Mouse (Mus musculus) MEL (cell line): ENCODE results near the gene Ciao2a. TPM values are rescaled to one million over a fixed set of nuclear protein-coding genes. Genes with fewer than 3 reads are reported as not detected.

ENCODE experiments used
- DNase-seq: peaks from one replicate; pipeline ENCODE4 v3.0.0; 2011; ENCODE audit warnings: low read depth, low spot score
- H3K27ac ChIP-seq: 2 replicates; pipeline ENCODE4 v1.5.1; 2012; ENCODE audit warnings: low read depth, mild to moderate bottlenecking, control low read depth, low read length, moderate library complexity; ENCODE audit not compliant: control insufficient read depth
- H3K27me3 ChIP-seq, 2 experiments: fragments of 150-350 bp in 1 of 2; sonication (generic) in 1 of 2; 2 replicates each; pipeline ENCODE4 v1.6.1; 2012; ENCODE audit warnings: low read length in 2 of 2, mild to moderate bottlenecking in 2 of 2, improper control_type of control experiment in 1 of 2, moderate library complexity in 1 of 2; ENCODE audit not compliant: insufficient read depth in 2 of 2, control insufficient read depth in 1 of 2
- H3K36me3 ChIP-seq, 2 experiments: 2 replicates each; pipeline ENCODE4 v1.6.1; 2012 to 2014; ENCODE audit warnings: low read length in 2 of 2, improper control_type of control experiment in 1 of 2, inconsistent platforms in 1 of 2, mild to moderate bottlenecking in 1 of 2; ENCODE audit not compliant: insufficient read depth in 2 of 2, control insufficient read depth in 1 of 2
- H3K4me1 ChIP-seq, 2 experiments: fragments of 150-350 bp in 1 of 2; sonication (generic) in 1 of 2; 2 replicates each; pipeline ENCODE4 v1.6.1; 2012; ENCODE audit warnings: low read length in 2 of 2, improper control_type of control experiment in 1 of 2, mild to moderate bottlenecking in 1 of 2; ENCODE audit not compliant: insufficient read depth in 2 of 2, control insufficient read depth in 1 of 2
- H3K4me3 ChIP-seq, 2 experiments: fragments of 150-350 bp in 1 of 2; sonication (generic) in 1 of 2; 2 replicates each; pipeline ENCODE4 v1.5.1; 2012; ENCODE audit warnings: low read depth in 2 of 2, low read length in 2 of 2, mild to moderate bottlenecking in 2 of 2, moderate library complexity in 2 of 2, control low read depth in 1 of 2, improper control_type of control experiment in 1 of 2; ENCODE audit not compliant: control insufficient read depth in 1 of 2, insufficient read depth in 1 of 2
- H3K79me2 ChIP-seq: 2 replicates; pipeline ENCODE4 v1.6.1; 2012; ENCODE audit warnings: mild to moderate bottlenecking, low read length, moderate library complexity; ENCODE audit not compliant: control insufficient read depth, poor library complexity, insufficient read depth
- H3K9ac ChIP-seq: 2 replicates; pipeline ENCODE4 v1.6.1; 2012; ENCODE audit warnings: low read depth, mild to moderate bottlenecking, control low read depth, low read length, moderate library complexity; ENCODE audit not compliant: control insufficient read depth, poor library complexity, severe bottlenecking
- H3K9me3 ChIP-seq: fragments of 150-350 bp; sonication (generic); replicated peaks from 2 replicates; pipeline ENCODE4 v1.6.1; 2012; ENCODE audit warnings: mild to moderate bottlenecking, low read length, improper control_type of control experiment, moderate library complexity; ENCODE audit not compliant: insufficient read depth
- BHLHE40 ChIP-seq: IDR thresholded peaks from 2 replicates; pipeline ENCODE4 v1.6.1; 2012; ENCODE audit warnings: low read depth, mild to moderate bottlenecking, inconsistent platforms, low read length, improper control_type of control experiment, borderline replicate concordance
- ELF1 ChIP-seq: IDR thresholded peaks from 2 replicates; pipeline ENCODE4 v1.6.1; 2014; ENCODE audit warnings: low read depth, mild to moderate bottlenecking, inconsistent platforms, low read length, improper control_type of control experiment, moderate library complexity
- JUND ChIP-seq: IDR thresholded peaks from 2 replicates; pipeline ENCODE4 v1.6.1; 2011; ENCODE audit warnings: low read depth, mild to moderate bottlenecking, improper control_type of control experiment, low read length
- MAX ChIP-seq: IDR thresholded peaks from 2 replicates; pipeline ENCODE4 v1.6.1; 2011; ENCODE audit warnings: low read length, improper control_type of control experiment
- MXI1 ChIP-seq: IDR thresholded peaks from 2 replicates; pipeline ENCODE4 v1.6.1; 2011; ENCODE audit warnings: mild to moderate bottlenecking, low read depth, low read length, improper control_type of control experiment
- SIN3A ChIP-seq: IDR thresholded peaks from 2 replicates; pipeline ENCODE4 v1.6.1; 2012; ENCODE audit warnings: low read length, improper control_type of control experiment, inconsistent platforms
- ZKSCAN1 ChIP-seq: IDR thresholded peaks from 2 replicates; pipeline ENCODE4 v1.6.1; 2012; ENCODE audit warnings: low read depth, mild to moderate bottlenecking, inconsistent platforms, low read length, improper control_type of control experiment, moderate library complexity
- polyA plus RNA-seq, 2 experiments: library from polyadenylated mRNA; stranded (reverse) in 1 of 2; unstranded in 1 of 2; fragments of >175 nt in 1 of 2; fragments of >200 nt in 1 of 2; gene quantifications; 2 replicates each; pipeline versions ENCODE4 v1.2.1 to v1.2.4; 2012; ENCODE audit warnings: low replicate concordance in 2 of 2, low read depth in 1 of 2; ENCODE audit not compliant: insufficient read length in 2 of 2, insufficient read depth in 1 of 2, missing spikeins in 1 of 2
- total RNA-seq: library from RNA; depleted of rRNA; stranded (reverse); fragments of 300-350 nt; gene quantifications from 2 replicates; pipeline ENCODE4 v1.2.3, GENCODE M21; 2012

The Ciao2a gene
- total and polyA plus RNA-seq, 3 experiments, result 88.1 to 121 TPM; not detected in 1

DNA sequence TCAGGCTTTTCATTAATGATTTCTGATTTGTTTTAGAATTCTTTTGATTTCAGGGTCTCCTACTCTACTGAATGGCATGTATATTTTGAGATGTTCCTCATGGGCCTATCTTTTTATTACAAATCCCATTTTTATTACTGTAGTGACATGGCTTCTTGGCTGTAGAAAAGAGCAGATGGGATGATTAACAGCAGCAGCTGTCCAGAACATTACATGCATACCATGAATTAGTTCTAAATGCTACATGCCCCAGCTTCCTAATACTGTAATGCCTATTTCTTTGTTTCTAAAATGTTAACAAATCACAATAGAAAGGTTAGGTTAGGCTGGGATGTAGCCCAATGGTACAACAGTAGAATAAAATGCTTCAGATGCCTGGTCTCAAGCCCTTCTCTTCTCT lies 5.0 kb upstream of the Ciao2a start:
- peaks cover 35% of the 10 kb centered on the region for H3K79me2 ChIP-seq
- no peak overlapping the region for H3K9ac ChIP-seq
- TF ChIP-seq MXI1, result 0 out of 2 replicates have a peak, but pooled peaks have one; percentile 2
- TF ChIP-seq JUND, result no peak
- TF ChIP-seq, all 39 proteins: peak for 1
- Histone ChIP-seq H3K27me3 (no peaks in the 10 kb centered on the region), H3K27ac (no peak overlapping the region), H3K4me3 (no peak overlapping the region), H3K36me3 (peaks cover 0 to 45% of the 10 kb centered on the region in 2 experiments; a peak in 3 of 4 replicates), H3K9me3 (no peaks in the 10 kb centered on the region), H3K4me1 (peaks cover 17 to 32% of the 10 kb centered on the region in 2 experiments)
- no peak for DNase-seq

DNA sequence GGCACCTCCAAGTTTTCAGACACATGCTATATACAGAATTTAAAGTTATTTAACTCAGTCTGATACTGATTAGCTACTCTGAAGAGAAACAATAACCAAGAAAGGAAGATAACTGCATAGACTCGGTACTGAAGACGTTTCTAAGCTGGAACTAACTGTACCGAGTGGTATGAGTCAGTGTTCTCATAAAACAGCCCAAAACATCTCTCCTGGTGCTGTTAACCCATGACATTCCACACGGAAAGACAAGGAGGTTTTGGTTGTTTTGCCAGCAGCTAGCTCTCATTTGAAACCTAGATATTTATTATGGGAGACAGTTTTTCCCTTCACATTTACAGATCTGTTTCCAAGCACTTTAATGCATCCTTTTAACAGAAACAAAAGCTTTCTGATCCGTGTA lies 2.8 kb upstream of the Ciao2a start:
- peak overlapping the region; percentile 93 for H3K9ac ChIP-seq
- TF ChIP-seq ZKSCAN1, result no peak
- peaks cover 19 to 33% of the 10 kb centered on the region in 2 experiments for H3K4me1 ChIP-seq
- H3K4me3 ChIP-seq, result peak overlapping the region; percentile 77 to 95
- H3K9me3 ChIP-seq, result no peaks in the 10 kb centered on the region
- DNase-seq, result peak; percentile 27
- no peaks in the 10 kb centered on the region for H3K27me3 ChIP-seq
- peak overlapping the region; percentile 75; the same call in 1 of the 2 replicates for H3K27ac ChIP-seq
- peaks cover 45% of the 10 kb centered on the region for H3K79me2 ChIP-seq
- peaks cover 0 to 46% of the 10 kb centered on the region in 2 experiments; a peak in 2 of 4 replicates for H3K36me3 ChIP-seq

DNA sequence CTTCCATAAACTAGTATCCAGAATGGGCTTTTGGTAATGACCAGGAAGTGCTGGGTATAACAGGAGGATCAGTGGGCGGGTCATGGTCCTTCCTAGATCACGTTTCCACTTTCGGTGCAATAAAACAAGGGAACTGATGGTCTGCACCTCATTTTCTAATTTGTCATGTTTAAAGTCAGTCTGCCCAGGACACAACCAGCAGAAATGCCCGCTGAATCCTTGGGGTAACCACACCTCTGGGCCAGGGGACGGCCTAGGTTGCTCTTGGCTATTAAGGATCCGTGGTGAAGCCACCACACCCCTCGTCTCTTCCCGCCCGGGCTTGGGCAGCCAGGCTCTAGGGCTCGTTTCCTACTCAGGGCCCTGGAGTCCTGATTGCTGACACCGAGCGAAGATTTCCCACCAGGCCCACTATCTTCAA lies 2.3 kb upstream of the Ciao2a start:
- H3K36me3 ChIP-seq, result peaks cover 0 to 46% of the 10 kb centered on the region in 2 experiments; a peak in 2 of 4 replicates
- peaks cover 41% of the 10 kb centered on the region for H3K79me2 ChIP-seq
- H3K9me3 ChIP-seq, result no peaks in the 10 kb centered on the region
- H3K27me3 ChIP-seq, result no peaks in the 10 kb centered on the region
- TF ChIP-seq JUND (no peak), ELF1 (peak; percentile 65), BHLHE40 (0 out of 2 replicates have a peak, but pooled peaks have one; percentile 60), SIN3A (no peak; the same call in 1 of the 2 replicates), MAX (peak; percentile 45; the same call in 1 of the 2 replicates)
- H3K9ac ChIP-seq, result peak overlapping the region; percentile 93
- peak overlapping the region; percentile 77 to 95 for H3K4me3 ChIP-seq
- peaks cover 19 to 31% of the 10 kb centered on the region in 2 experiments for H3K4me1 ChIP-seq
- DNase-seq, result peak; percentile 71
- peak overlapping the region; percentile 75 for H3K27ac ChIP-seq
